Mouse (Mus musculus): Measurements from ENCODE around the gene Scand1.

Gene Scand1

DNA sequence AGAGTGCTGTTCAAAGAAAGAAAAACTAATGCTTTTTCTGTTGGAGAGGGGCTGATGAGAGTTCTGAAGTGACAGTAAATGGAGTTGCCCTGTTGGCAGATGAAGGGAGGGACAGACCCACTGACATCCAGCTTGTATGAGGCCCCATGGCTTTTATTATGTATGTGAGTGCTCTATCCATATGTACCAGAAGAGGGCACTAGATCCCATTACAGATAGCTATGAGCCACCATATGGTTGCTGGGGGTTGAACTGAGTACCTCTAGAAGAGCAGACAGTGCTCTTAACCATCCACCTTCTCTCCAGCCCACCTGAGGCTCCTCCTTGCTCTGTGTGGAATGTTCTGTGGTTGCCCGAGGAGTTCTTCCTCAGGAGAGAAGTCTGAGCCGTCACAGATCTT, 6.7 kb downstream of the Scand1 start:
- no peak for DNase-seq

DNA sequence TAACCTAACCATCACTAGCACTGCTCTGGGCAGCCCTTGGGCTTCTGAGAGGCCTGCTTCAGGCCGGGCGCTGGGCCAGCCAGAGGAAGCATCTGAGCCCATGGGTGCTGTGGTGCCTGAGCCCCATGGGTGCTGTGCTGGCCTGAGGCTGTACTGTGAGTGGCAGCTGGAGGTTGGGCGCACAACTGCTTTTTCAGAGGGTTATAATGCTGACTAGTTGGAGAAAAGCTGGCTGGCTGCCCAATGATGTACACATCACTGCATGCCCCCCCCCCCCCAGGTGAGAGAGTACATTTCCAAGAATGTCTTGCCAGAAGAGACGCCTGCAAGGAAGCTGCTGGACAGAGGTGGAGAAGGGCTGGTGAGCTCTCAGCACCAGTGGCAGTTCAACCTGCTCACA, 8.2 kb downstream of the Scand1 start:
- DNase-seq, result no peak

DNA sequence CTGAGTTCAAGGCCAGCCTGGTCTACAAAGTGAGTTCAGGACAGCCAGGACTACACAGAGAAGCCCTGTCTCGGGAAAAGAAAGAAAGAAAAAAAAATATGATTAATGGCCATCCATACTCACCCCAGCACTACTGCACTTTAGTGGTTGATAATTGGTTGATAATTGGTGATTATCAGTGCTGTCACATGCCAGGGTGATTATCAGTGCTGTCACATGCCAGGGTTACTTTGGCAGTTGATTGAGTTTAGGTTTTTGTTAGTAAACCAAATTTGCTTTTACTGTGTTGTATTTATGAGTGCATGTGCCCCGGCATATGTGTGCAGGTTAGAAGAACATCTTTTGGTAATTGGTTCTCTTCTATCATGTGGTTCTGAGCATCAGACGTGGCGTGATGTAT, 10.4 kb downstream of the Scand1 start:
- DNase-seq, result no peak

DNA sequence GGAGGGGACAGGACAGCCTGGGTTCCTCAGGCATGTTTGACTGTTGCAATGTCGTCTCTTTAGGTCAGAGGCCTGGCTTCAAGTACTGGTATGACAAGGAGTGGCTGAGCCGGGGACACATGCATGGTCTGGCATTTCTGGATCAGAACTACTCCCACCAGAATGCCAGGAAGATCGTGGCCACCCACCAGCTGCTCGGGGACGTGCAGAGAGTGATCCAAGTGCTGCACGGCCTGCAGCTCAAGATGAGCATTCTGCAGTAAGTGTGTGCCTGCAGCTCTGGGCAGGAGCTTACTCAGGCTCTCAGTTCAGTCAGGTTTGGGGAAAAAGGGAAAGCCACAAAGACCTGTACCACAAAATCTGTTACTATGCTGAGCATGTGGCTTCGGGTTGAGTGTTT, 14.0 kb downstream of the Scand1 start:
- no peak for DNase-seq

DNA sequence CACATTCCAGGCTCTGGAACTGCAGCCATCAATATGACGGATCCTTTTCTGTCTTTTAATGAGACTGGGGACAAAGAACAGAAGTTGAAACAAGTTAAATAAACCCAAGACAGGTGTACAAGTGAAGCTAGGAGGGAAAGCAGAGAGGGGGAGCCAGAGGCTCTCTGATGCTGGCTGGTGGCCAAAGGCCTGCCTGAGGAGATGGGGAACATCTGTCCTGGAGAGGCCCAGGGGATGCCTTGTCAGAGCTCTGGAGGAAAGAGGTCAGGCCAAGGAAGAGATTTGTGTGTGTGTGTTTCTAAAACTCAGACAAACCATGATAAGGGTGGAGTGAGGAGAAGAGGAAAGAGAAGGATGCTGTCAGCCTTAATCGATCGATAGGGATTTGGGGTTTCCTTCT, 14.9 kb downstream of the Scand1 start:
- no peak for DNase-seq

DNA sequence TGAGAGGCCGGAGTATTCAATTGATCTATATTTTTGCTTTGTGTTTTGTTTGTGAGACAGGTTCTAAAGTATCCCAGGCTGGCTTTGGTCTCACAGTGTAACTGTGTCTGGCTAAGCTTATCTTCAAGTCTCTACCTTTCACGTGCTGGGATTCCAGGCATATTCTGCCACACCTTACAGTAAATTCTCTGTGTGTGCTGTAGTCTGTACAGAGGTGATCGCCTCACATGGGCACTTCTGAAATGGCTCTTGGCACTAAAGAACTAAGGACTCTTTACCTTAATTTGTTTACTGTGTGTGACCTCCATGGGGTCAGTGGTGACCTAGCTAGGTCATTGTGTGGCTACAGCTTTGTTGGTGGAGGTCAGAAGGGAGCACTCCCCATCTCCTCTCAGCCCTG, 16.3 kb downstream of the Scand1 start:
- no peak for DNase-seq

DNA sequence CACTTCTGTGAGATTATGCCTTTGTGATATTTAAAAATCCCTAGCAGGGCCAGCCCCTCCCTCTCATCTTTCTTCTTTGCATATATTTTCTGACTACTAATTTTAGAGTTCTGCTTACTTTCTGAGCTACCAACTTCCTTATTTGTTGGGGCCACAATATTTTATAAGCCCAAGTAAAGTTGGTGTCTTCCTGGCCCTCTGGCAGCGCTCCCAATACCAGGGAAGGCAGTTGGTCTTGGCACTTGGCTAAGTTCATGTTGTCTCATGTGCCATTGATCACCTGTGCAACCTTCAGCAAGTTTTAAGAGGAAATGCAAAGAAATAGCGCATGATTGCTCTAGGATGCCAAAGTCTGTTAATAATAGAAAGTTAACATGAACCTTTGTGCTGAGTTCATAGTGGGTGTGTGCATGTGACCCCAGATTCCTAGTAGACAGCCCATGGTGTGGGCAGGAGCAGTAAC, 16.9 kb downstream of the Scand1 start:
- DNase-seq, result peak; percentile 91

DNA sequence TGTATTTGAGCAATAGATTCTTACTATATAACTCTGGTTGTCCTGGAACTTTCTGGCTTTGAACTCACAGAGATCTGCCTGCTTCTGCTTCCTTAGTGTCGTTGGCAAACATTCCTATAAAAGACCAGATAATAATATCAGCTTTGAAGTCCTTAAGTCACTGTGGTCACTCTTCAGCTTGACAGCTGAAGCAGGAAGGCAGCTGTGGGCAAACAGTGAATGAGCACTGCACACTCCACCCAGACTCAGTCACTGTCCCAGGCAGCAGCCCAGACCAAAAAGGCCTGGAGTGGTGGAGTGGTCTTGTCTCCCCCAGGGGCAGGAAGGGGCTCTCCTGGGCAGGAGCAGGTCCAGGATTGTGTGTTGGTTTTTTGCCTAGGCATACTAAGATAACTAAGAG, 20.5 kb downstream of the Scand1 start:
- DNase-seq, result no peak

DNA sequence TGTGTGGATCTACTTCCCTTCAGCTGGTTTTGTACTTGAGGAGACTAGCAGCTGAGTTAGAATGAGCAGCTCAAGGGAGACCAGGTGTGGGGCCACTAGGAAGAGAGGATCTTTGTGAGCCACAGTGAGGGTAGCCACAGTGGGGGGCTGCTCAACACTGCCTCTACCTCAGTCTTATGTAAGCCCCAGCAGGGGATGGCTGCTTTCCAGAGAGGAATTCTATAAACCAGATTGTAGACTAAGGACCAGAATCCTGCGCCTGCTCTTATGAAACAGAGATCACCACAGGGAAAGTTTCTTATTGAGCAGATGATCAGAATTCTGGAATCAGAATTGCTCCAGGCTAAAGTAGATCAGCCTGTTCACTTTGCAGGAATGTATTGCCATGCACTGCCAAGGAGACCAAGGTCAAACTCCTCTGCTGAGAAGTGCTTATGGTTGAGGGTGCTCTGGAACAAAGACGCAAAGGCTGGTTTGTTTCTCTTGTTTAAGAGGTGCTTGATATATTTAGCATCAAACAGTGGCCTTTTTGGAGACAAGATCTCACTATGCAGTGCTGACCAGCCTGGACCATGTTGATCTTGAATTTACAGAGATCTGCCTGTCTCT, 22.8 kb downstream of the Scand1 start:
- DNase-seq, result peak; percentile 45

DNA sequence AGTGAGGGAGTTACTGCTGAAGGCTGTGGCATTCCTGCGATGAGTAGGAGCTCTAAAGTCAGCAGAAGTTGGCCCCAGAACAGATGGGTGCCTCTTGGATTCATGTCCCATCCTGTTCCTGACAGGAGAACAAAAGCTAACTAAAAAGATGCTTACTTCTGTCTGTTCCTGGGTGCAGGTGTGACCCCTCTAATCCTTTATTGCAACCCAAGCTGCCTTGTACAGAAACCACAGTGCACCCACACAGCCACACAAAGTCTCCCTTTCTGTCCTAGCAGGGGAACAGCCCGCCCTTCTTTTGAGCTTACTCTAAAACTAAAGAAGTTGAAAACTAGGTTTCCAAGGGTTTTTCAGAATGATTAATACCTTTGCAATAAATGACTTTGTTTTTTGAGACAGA, 24.3 kb downstream of the Scand1 start:
- DNase-seq, result no peak

DNA sequence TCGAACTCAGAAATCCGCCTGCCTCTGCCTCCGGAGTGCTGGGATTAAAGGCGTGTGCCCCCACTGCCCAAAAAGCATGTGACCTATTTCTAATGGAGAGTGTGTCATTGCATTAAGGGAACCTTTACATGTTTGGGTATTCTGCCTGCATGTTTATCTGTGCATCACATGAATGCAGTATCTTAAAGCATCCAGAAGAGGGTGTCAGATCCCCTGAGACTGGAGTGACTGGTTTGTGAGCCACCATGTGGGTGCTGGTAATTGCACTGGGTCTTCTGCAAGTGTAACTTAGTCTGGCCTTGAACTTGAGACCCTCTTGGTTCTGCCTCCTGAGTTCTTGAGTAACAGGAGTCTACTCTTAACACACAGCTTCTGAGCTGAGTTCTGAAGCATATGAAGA, 25.8 kb downstream of the Scand1 start:
- no peak for DNase-seq

DNA sequence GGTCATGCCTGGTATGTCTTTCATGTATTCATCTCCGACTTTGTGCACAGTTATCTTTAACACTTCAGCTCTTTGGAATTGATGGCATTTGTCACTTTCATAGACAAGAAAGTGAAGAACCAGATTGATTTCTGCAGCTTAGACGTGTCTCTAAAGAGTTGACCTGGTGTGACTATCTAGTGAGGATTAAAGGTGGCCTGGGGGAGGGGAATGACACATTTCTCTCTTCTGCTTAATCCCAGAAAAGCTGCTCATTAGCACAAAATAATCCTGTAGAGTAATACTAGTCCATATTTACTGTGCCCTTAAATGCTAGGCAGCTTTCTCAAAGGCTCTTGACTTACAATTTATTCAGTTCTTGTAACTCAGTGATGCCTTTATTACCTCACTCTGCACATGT, 27.3 kb downstream of the Scand1 start:
- DNase-seq, result no peak

DNA sequence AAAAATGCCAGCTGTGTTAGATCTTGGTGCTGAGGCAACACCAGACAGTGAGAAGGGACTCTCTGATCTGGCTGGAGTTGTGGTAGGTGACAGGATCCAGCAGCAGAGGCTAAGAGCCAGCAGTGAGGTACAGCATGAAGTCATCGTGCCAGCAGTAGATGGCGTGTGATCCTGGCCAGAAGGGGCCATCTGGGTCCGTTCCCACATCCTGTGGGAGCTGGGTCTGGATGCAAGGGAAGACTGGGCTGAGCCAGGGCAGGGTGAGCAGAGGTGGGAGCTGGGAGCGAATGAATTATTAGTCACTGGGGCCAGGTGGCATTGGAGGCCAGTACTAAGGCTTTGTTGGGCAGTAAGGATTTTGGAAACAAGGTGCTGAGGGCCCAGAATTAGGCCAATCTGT, 31.3 kb downstream of the Scand1 start:
- DNase-seq, result no peak

DNA sequence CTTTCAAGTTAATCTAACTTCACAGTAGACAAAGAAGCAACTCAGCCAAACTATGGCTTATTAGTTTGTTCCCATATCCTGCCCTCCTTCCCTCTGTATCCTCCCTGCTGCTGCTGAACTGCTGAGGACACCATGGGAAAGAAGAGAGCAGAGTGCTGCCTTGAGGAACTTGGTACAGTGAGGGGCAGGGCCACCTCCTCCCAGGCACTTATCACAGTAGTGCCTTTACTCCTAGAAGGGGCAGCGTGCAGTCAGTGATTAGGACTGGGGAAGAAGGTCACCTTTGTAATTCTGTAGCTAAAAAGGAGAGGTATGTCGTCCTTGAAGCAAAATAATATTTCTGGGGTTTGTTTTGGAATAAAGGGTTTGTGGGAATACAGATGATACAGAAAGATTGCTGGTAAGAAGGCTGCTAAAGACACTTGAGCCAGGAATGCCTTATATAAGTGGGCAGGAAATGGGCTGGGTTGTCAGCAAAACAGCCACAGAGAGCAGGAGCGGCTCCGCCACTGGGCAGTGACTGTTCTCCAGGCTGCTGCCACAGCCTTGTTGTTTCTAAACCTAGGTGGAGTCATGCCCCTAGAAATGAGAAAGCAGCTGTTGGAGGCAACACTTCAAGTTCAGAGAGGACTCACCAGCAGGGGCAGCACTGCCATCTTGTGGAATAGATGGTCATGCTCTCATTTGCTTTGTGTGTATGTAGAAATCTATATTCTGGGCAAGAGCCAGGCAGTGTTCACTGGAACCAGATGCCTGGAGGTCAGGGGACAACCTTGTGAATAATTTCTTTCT, 34.1 kb downstream of the Scand1 start:
- DNase-seq, result peak; percentile 94

DNA sequence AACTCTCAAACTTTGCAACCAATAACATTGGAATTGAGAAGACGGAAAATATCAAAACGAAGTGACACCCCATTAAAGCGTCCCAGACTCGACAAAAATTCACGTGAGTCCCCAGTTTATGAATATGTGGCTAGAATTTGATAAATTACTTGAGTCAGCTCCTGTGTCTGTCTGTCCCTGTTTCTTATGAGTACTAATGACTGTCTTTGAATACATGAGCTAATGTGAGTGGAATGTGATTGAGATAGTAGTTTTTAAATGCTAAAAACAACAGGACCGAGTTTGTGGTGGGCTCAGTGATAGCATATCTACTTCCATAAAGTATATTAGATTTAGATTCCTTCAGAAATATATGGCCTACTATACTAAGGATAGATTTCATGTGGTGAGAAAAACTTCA, 40.0 kb downstream of the Scand1 start:
- no peak for DNase-seq

DNA sequence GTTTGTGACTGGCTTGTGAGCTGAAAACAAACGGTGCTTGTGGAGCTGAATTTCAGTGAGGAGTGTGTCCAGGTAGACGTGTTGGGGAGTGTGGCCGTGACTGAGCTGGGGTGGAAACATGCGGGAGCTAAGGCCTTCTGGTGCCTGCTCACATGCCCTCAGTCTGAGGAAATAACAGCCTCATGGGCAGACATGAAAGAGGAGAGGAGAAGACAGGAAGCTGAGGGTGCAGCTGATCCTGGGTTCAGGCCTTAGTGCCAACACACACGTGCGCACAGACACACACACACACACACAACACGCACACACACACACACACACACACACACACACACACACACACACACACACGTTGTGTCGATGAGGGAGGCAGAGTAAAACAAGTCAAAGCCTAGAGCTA, 44.9 kb downstream of the Scand1 start:
- DNase-seq, result no peak

DNA sequence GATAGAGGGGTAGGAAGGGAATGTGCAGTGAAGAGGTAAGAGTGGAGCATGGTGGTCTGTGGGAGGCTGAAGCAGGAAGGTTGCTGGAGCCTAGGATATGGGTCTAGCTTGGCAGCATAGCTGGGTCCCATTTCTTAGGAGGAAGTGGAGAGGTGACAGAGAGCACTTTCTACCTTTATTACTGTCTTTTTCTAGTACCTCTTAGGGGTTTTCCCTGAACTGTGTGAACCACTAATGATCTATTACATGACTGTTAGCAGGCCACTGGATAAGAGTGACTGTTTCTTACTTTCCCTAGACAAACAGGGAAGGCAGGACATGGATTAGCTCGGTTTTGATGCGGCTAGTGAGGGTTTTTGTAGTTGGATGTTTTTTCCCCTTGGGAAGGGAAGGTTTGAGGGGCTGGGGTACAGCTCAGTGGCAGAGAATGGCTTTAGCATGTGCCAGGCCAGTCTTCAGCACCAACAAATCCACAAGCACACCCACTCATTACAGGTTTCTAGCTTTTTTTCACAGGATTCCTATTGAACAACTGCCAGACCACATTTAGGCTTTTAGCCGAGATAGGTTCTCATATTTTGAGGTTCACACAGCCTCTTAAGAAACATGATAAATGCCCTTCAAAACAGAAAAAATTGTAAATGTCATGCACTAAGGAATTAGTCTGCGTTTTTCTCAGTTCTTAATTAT, 49.2 kb downstream of the Scand1 start:
- DNase-seq, result no peak
